Comparison of ENCODE assay signal across 16 mouse cellular contexts in the genomic region with DNA sequence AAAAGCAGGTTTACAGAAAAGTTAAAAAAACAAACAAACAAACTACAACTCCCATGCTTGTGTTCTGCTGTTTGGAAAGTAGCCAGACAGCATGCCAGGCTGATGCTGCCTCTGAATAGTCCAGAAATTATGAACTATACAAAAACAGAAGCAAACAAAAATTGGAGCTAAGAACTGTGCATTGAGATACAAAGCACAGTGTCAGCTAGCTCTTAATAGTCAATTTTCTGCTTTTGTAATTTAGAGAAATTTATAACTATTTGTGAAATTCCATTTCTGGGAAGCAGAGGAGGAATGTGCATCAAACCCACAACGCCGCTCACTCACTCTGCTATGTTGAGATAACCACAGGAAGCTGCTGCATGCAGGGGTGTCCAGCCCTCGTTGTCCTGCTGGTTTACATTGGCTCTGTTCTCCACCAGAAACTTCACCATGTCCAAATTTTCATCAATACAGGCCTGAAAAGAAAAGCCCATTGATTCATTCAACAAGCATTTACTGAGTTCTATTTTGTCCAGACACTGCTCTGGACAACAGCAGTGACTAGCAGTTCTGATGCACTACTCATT. TPM values are rescaled to one million over a fixed set of nuclear protein-coding genes. Genes with fewer than 3 reads are reported as not detected.
A peak's percentile ranks its signal among the peaks of the same experiment; 100 is the strongest.
DNase-seq lines count a peak whose midpoint lies in the region; ATAC-seq lines count a peak whose summit lies in the region.
"Had no signal": no experiment of that assay in that cellular context is flagged by ENCODE, and none has a peak within 500 bp of the region (broad histone marks: within the 10 kb centered on the region; RNA-seq: fewer than 3 reads in every experiment).

No protein-coding gene starts in this region.

- peak overlapping the region; percentile 16; the same call in 1 of the 2 replicates for H3K4me2 ChIP-seq in heart, embryonic 13.5 days
- H3K4me2 ChIP-seq: hindbrain, embryonic 15.5 days had no signal

- peaks cover 19% of the 10 kb centered on the region for H3K4me1 ChIP-seq in heart, embryonic 13.5 days
- H3K4me1 ChIP-seq: forebrain, embryonic 10.5 days; midbrain, embryonic 10.5 days had no signal

- H3K27me3 ChIP-seq in heart, embryonic 13.5 days (replicated peaks): no peaks in the 10 kb centered on the region
- H3K27me3 ChIP-seq: CH12.LX; hindbrain, embryonic 15.5 days; Patski had no signal

- WGBS in heart, embryonic 13.5 days: 6% methylated on average over 3 of the region's 3 CpGs

- DNase-seq in heart, adult 18-20 months: no peak
- DNase-seq in kidney, postnatal 14 days: peak; percentile 27
- DNase-seq in kidney, adult 8-10 months: no peak
- DNase-seq in 3134 (ENCODE audit: extremely low read depth, insufficient read length, low spot score): peak; percentile 43
- DNase-seq in Muller cell, postnatal 12 days (ENCODE audit: inconsistent ontology term): peak; percentile 92
- no peak for DNase-seq in cerebellum, adult 8-10 months
- DNase-seq: cerebellum, postnatal 25 days; lung, postnatal 14 days; thymus, adult 18-20 months had no signal

- no peak overlapping the region for H3K4me3 ChIP-seq in heart, embryonic 13.5 days
- H3K4me3 ChIP-seq: forebrain, embryonic 10.5 days; hindbrain, embryonic 15.5 days; midbrain, embryonic 10.5 days had no signal

- ATAC-seq in heart, embryonic 13.5 days (ENCODE audit: extremely low read depth, insufficient number of reproducible peaks, low FRiP score, low TSS enrichment): no peak
- ATAC-seq: intestine, postnatal 0 days; Patski had no signal

- peak overlapping the region; percentile 47; the same call in 1 of the 2 replicates for H3K9ac ChIP-seq in heart, embryonic 13.5 days
- H3K9ac ChIP-seq: hindbrain, embryonic 15.5 days had no signal

- no peaks in the 10 kb centered on the region for H3K9me3 ChIP-seq in heart, embryonic 13.5 days
- H3K9me3 ChIP-seq: forebrain, embryonic 10.5 days; hindbrain, embryonic 15.5 days; midbrain, embryonic 10.5 days had no signal

- H3K27ac ChIP-seq in heart, embryonic 13.5 days (replicated peaks): peak overlapping the region; percentile 60
- H3K27ac ChIP-seq: forebrain, embryonic 10.5 days; hindbrain, embryonic 15.5 days; midbrain, embryonic 10.5 days had no signal

- H3K36me3 ChIP-seq in heart, embryonic 13.5 days: no peaks in the 10 kb centered on the region
- H3K36me3 ChIP-seq: forebrain, embryonic 10.5 days; hindbrain, embryonic 15.5 days; midbrain, embryonic 10.5 days had no signal

RNA-seq across cellular contexts. Expression of gene Ppp1r12b, which starts 53.6 kb away (rescaled TPM):
- polyA plus RNA-seq in heart, embryonic 13.5 days (2015; fragmentation: Nextera tagmentation; extraction: Ambion mirVana): 20.3 and 20.4 TPM in 2 replicates
- total RNA-seq in heart, adult 18-20 months (2021): 100 to 1,000 TPM; 158 to 162 TPM

Comparison
In these comparisons a context has a peak if more than half of its experiments do, and no peak if none do; other contexts are left out.
1. DNase-seq: peak in kidney, postnatal 14 days (single experiment), 3134 (single experiment) and Muller cell, postnatal 12 days (single experiment); none in heart, adult 18-20 months (0 of 2), kidney, adult 8-10 months (0 of 2) and cerebellum, adult 8-10 months (single experiment).